Mouse (Mus musculus): Measurements from ENCODE around the gene Hnf4a. TPM values are rescaled to one million over a fixed set of nuclear protein-coding genes. Genes with fewer than 3 reads are reported as not detected.

The Hnf4a gene
- total RNA-seq, 2 experiments from 2014 or later, result not detected

DNA sequence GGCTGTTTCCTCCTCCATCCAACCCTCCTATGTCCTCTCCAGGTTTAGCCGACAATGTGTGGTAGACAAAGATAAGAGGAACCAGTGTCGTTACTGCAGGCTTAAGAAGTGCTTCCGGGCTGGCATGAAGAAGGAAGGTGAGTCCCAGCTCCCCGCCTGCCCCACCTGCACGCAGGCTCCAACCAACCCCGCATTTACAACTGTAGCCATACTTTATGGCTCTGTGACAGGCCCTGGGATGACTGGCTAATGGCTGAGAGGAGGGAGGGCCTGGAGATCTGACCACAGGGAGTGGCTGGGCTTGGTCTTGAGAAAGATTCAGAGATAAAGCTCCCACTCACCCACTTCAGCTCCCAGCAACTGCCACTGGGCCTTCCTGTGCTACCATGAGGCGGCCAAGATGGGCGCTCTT, 45.9 kb downstream of the Hnf4a start:
- no peak for DNase-seq

DNA sequence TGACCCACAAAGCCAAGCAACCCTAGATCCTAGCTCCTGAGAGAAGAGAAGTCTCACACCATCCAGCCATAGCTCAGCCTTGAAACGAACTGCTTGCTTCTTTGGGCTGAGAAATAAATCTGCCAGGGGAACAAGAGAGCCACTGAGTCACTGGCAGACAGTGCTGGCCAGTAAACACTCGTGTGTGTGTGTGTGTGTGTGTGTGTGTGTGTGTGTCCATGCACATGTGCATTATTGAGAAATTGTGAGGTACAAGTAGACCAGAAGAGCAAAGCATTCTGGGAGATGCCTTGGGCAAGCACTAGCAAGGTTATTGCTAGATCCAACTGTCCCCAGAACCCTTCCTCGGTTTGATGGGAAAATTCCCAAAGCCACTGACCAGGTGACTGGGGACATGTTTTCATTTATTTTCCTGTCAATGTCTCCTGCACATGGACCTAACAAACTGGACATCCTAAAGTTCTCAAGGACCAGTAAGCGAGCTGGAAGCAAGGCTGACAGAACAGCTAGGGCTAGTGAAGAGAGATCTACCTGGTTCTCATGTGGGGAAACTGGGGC, 47.9 kb downstream of the Hnf4a start:
- DNase-seq, result no peak

DNA sequence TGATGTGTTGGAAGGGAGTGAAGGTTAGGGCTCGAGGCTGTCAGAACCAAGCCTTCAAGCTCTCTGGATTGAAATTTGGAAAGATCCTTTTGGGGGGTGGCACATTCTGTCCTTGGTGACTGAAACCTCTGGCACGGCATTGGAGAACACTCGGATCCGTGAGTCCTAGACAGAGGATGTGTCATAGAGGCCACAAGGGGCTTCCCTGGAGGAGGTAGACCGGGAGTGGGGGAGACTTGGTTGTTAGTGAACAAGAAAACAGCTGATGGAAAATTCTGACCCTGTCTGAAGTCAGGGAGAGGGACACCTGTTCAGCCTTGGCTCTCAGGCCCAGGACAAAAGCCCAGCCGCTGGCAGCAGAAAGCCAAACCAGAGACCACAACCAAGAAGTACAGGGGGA, 48.4 kb downstream of the Hnf4a start:
- no peak for DNase-seq

DNA sequence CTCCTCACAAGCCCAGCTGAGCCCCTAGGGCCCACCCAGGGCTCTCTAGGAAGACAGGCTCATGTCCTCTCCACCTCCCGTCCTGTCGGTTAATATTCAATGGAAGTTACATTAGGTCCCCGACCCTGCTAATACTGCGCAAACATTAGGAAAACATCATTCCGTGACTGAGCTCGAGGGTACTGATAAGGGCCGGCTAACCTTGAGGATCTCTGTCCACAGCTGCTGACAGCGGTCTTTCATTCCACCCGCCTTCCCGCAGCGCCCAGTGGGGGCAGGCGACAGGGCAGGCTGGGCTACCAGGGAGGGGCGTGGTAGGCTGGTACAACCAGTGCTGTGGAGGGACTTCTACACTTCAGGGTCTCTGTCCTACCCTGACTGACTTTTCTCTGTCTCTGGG, 48.8 kb downstream of the Hnf4a start:
- no peak for DNase-seq

DNA sequence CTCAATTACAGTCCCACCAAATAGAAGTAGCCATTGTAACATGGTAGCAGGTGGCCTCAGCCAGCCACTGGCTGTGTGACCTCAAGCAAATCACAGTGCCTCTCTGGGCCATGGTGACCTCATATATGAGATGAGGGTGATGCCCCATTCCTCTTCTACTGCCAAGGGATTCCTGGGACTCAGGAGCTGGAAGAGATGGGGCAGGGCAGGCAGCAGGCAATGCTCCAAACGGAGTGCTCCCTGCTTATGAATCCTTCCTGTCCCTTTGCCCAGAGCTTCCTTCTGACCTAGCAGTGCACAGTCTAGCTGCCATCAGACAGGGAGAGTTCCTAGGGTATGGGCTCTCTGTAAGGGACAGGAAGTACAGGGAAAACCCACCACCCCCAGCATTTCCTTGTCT, 51.9 kb downstream of the Hnf4a start:
- DNase-seq, result no peak

DNA sequence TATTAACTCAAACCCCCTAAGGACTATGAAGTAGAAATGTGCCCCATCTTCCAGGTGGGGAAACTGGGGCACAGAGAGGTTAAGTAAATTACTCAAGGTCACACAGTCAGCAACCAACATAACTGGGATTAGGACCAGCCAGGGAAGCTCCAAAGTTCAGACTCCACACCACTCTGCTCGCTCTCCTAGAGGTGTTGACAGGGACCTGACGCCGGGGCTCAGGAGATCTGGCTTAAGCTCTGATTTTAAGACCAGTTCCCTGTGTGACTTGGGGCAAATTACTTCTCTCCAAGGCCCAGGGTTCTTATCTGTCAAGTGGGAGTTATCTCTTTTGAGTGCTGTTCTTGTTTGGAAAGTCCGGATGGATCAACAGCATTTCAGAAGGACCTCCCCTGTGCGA, 52.6 kb downstream of the Hnf4a start:
- DNase-seq, result no peak

DNA sequence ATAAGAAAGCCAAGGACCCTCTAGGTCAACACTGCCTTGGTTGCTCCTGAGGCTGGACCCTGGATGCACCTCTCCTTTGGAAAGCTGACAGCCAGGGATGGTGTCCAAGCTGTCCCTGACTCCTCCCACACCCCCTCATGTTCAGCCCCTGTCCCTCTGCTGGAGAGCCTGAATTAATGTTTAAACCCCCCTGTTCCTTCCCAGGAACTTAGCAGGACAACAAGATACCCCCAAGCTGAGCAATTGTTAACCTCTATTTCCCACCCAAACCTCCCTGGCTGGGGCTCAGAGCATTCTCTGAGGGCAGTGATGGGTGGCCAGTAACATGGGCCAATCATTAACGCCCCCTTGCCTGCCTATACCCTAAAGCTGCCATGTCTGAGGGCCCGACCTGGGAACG, 53.6 kb downstream of the Hnf4a start:
- DNase-seq, result no peak

DNA sequence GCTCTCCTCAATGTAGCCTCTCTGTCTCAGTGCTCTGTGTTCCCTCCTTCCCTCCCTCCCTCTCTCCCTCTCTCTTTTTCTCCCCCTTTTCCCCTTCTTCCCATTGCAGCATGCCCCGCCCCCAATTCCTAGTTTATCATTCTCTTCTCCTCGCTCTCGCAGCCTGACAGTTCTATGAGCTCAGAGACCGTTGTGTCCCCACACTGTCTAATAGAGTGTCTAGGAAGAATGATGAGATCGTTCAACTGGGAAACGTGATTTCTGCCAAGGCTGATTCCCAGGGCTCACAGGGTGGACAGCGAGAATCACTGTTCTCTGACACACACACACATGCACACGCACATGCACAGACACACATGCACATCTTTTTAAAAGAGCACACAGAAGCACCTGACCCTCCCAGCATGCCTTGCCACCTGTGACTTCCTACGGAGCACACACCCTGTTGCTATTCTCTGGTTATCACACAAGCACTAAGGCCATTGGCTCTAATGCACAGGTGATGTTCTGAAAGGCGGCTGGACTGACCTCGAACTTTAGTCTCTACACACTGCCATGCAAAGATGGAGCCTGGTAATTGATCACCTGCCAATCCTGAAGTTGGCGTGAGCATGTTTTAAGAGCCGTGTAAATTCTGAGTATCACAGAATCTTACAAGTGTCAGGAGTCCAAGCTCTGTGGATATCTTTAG, 54.8 kb downstream of the Hnf4a start:
- no peak for DNase-seq

DNA sequence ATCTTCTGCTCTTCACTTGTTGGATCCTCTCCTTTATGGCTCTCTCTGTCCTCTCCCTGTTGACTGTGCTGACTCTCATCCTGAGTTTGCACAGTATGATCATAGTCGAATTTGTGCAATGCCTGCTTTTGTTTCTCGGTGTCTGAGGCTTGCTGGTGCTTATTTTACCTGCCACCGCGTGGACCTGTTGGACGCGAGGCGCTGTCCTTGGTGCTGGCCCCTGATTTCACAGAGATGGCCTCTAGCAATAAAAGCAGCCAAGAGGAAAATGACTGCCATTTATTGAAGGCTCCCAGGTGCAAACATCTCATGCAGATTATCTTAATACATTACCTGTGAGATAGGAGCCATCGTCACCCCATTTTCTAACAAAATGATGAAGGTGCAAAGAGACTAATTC, 58.0 kb downstream of the Hnf4a start:
- no peak for DNase-seq

DNA sequence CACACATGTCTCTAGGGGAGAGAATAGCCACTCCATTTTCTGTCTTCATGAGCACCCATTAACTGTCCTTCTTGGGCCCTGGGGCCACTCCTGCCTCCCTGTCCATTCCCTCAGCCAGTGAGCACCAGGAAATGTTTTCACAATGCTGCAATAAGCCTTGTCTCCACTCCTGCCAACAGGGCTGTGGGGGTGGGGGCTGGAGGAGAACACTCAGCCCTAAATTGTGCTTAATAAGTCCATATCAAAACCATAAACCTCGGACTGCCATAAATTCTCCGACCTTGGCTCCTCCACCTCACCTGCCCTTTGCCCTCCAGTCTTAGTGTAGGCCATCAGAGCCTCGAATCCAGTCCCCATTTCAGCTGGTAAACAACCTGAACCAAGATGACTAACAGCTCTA, 67.7 kb downstream of the Hnf4a start:
- no peak for DNase-seq

DNA sequence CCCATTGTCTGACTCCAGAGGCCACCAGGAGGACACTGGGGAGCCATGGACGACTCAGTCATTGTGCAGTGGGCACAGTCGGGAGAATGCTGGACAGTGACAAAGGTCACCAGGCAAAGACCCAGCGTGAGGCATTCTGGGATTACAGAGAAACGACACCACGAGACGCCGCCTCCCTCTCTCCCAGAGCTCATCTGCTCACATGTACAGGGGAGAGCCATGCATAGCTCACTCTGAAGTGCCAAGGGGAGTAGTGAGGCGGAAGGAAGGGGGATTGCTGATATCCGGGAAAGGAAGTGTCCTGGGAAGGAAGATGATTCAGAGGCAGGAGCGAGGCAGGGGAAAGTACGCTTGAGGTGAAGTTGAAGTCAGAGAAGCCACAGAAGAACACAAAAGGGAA, 68.6 kb downstream of the Hnf4a start:
- no peak for DNase-seq

DNA sequence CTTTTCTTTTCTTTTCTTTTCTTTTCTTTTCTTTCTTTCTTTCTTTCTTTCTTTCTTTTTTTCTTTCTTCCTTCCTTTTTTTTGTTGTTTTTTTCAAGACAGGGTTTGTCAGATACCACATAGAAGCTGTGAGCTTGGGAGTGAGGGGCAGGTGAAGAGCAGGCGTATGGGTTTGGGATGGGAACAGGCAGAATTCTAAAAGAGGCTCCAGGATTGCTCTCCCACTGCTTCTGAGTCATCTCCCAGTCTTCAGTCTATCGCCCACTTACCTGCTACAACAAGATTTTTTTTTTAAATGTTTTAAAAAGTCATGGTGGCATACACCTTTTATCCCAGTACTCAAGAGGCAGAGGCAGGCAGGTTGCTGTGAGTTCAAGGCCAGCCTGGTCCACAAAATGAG, 71.4 kb downstream of the Hnf4a start:
- DNase-seq, result no peak

DNA sequence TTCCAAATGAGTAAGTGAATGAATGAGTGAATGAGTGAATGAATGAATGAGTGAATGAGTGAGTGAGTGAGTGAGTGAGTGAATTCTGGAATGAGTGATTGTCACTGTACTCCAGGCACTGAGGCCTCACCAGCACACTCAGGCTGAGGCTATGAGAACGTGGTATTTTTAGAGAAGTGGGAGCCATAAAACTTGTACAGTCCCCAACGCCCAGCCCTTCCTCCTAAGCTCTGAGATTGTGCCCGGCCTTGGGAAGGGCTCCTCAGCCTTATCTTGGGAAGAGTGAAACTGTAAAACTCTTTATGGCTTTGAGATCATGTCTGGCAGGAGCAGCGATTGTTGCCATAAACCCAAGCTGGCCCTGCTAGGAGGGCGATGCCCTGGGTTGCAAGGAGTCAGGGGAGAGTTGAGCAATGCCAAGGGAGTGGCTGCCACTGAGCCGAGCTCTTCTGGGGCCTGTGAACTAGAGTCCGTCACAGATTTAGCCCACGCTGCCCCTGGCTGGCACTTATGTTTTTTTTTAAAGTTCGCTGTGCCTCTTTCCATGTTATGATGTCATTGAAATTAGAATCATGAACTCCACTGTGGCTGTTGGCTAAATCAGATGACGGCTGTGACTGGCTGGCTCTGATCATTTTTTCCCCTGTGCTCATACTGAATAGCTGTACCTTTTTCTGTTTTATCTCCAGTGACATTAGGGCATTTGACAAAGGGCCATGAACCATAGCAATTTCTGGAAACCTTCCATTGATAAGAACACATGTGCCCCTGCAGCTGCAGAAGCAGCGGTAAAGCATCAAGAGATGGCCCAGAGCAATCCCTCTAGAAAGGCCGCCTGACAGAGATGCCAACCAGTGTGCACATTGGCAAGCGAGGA, 73.7 kb downstream of the Hnf4a start:
- DNase-seq, result no peak

DNA sequence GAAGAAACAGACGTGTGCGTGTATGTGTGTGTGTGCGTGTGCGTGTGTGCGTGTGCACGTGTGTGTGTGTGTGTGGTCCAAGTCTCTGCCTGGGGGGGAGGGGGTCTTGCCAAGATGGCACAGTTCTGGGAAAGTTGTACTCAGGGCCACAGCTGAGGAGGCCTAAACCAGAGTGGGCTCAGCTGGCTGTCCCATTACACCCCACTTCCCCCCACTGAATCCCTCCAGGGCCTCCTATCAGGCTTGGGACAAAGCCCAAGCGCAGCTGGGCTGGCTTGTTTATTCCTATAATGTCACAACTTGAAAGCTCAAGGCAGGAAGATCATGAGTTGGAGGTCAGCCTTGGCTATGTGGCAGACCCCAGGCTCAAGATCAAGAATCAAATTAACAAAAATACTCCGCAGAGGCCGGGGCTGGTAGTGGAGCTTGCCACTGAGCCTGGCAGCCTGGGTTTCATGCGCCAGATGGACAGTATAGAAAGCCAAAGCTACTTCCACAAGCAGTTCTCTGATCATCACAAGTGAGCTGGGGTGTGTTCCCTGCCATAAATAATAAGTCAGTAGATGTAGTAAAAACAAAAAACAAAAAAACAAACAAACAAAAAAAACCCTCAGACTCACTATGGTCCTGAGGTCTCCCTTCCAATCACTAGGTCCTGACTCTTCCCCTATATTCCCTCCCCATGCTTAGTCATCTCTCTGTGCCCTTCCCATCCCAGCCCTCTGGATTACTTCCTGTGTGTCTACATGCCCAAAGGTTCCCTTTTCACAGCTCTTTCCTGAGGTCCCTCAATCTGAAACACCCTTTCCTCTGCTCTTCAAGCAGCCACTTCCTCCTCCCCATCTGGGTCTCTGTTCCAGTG, 76.8 kb downstream of the Hnf4a start:
- no peak for DNase-seq

DNA sequence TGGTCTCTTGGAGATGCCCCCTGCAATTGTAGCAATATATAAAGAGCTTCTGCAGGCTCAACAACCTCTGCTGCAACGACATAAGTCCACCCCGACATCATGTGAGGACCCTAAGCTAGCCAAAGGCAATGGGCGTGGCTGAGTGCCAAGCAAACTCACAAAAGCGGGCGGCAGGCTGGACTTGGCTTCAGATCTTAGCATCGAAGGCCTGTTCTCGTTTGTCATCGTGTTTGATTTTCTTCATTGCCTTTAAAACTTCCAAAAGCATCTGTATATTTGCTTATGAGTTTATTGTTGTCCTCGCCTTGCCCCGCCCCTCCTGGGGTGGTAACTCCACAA, 77.4 kb downstream of the Hnf4a start:
- no peak for DNase-seq

DNA sequence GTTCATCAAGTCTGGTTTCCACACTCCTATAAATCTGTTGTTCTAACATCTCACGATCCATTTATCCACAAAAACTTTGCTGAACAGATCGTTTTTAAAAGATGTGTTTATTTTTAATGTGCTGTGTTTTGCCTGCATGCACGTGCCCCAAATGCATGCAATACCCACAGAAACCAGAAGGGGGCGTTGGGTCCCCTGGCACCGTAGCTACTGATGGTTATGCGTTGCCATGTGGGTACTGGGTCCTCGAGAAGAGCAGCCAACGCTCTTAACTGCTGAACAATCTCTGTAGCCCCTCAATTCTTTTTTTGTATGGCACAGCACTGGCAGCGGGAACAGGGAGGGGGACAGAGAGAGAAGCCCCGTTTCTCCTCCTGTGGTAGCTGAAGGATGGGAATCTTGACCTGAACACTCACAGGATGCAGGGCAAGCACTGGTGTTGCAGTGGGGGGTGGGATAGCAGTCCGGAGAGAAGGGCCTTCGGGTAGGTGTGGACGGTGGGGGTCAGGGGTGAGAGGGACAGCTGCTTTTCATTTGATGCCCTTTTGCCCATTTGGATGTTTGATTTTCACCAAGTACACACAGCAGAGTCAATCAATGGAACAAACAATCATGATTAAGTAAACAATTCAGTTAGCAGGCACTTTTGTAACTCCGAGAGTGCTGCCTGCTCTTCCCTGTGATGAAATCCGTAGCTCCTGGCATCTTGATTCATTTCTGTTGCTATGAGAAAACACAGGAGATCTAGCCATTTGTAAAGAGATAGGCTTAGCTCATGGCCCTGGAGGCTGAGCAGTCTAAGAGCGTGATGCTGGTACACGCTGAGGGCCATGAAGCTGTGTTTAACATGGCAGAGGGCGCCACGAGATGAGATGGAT, 80.0 kb downstream of the Hnf4a start:
- no peak for DNase-seq

DNA sequence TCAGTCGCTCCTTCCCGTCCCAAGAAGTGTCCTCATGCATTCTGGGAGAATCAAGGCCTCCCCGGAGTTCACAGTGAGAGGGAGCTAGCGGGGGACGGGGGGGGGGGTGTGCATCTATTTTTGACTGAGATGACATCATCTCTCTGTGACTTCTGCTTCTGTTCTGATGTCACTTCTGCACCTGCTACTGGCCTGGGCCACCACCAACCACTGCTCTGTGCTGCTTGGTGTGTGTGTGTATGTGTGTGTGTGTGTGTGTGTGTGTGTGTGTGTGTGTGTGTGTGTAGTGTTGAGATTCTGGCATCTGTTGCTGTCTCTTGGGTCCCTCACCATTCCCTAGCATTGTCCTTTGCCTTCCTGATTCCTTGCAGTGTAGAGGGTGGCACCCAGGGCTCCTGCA, 80.9 kb downstream of the Hnf4a start:
- no peak for DNase-seq

DNA sequence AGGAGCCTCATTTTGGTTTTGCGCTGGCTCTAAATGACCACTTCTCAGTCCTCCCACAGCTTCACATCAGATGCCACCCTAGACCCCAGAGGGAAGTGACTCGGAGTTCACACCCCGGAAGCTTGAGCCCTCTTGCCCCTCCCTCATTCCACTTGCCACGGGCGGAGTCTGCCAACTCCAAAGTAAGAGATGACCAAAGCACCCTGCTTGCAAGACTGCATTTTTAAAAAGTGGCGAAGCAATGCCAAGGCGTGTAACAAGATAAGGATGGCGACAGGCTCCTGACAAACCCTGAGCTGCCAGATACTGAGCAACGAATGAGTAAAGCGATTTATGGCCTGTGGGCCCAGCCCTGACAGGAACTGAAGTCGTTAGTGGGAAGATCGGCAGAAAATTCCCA, 83.6 kb downstream of the Hnf4a start:
- DNase-seq, result no peak

DNA sequence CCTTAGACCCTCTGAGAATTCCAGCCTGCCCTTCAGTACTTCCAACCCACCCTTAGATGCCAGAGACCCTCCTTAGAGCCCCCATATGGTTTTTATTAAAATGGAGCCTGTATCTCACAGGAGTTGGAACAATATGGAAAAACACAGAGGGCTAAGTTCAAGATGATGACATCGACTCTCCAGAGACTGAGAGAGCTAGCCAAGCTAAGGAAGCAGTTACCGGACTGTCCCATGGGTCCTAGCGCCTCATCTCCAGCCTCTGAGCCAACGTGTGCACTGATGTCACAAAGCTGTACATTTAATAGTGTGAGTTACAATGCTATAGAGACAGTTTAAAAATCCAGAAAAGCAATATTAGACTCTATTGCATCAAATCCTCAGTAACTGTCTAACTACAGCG, 84.4 kb downstream of the Hnf4a start:
- no peak for DNase-seq

DNA sequence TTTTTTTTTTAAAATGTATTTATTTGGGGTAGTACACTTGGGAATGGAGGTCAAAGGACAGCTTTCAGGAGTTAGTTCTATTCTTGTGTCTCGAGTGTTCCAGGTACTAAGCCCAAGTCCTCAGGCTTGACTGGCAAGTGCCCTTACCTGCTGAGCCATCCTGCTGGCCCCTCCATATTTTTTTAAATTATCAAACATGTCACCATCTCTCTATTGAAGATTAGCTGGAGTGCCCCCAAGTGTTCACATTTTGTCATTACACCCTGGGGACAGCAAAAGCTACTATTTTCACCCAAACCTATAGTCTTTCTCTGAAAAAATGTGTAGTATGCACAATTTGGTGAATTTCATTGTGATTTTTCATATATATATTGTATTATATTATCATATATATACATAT, 85.5 kb downstream of the Hnf4a start:
- DNase-seq, result no peak

DNA sequence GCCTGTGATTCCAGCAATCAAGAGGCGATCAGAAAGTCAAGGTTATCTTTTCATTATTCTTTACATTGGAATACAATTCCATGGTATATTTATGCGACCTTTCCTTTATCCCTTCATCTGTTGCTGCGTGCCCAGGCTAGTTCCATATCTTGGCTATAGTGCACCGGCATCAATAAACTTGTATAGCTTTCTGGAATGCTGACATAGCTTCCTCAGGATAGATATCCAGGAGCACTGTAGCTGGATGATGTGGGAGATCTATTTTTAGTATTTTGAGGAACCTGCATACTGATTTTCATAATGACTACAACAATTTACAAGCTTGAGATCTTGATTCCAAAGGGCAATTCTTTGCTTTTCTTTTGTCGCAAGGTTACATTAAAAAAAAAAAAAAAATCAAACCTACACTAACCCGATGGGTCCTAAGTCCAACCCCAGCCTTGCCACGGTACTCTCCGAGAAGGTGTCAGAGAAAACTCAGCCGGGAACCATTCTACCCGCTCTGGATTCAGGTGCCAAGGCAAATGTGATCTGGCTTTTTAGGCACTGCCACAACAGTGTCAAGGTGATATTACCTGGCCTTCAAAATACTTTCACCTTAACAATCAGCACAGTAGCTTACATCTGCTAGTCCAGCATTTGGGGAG, 87.2 kb downstream of the Hnf4a start:
- no peak for DNase-seq

Measured in gastrocnemius, postnatal 25 days (tissue).